Mouse (Mus musculus): ENCODE data around the gene Jaml.

The Jaml gene

GRCm38 (mm10) chr9:45077859-45078258 lies 1.1 kb upstream of the Jaml start:
- DNase-seq (ENCODE audit: low read depth, low spot score): no peak

- DNase-seq (ENCODE audit: low read depth, low spot score): no peak
Observed at GRCm38 (mm10) chr9:45083132-45083531, 4.1 kb downstream of the Jaml start.

GRCm38 (mm10) chr9:45084556-45084955 lies 5.6 kb downstream of the Jaml start:
- DNase-seq (ENCODE audit: low read depth, low spot score): no peak

- DNase-seq (ENCODE audit: low read depth, low spot score): no peak
Observed at GRCm38 (mm10) chr9:45085741-45086690, 7.0 kb downstream of the Jaml start.

GRCm38 (mm10) chr9:45088040-45088439 lies 9.1 kb downstream of the Jaml start:
- no peak for DNase-seq (ENCODE audit: low read depth, low spot score)

GRCm38 (mm10) chr9:45090811-45091210 lies 11.8 kb downstream of the Jaml start:
- no peak for DNase-seq (ENCODE audit: low read depth, low spot score)

- DNase-seq (ENCODE audit: low read depth, low spot score): no peak
Observed at GRCm38 (mm10) chr9:45092641-45093040, 13.7 kb downstream of the Jaml start.

GRCm38 (mm10) chr9:45095149-45095937 lies 16.4 kb downstream of the Jaml start:
- no peak for DNase-seq (ENCODE audit: low read depth, low spot score)

- DNase-seq (ENCODE audit: low read depth, low spot score): no peak
Observed at GRCm38 (mm10) chr9:45097877-45098276, 18.9 kb downstream of the Jaml start.

- DNase-seq (ENCODE audit: low read depth, low spot score): no peak
Observed at GRCm38 (mm10) chr9:45098426-45098825, 19.4 kb downstream of the Jaml start.

GRCm38 (mm10) chr9:45102528-45102927 lies 23.5 kb downstream of the Jaml start:
- no peak for DNase-seq (ENCODE audit: low read depth, low spot score)

GRCm38 (mm10) chr9:45103211-45103979 lies 24.4 kb downstream of the Jaml start:
- DNase-seq (ENCODE audit: low read depth, low spot score): no peak

GRCm38 (mm10) chr9:45105596-45106374 lies 26.8 kb downstream of the Jaml start:
- DNase-seq (ENCODE audit: low read depth, low spot score): no peak

GRCm38 (mm10) chr9:45115706-45116105 lies 36.7 kb downstream of the Jaml start:
- peak; percentile 76 for DNase-seq (ENCODE audit: low read depth, low spot score)

GRCm38 (mm10) chr9:45116819-45117218 lies 37.8 kb downstream of the Jaml start:
- DNase-seq (ENCODE audit: low read depth, low spot score): no peak

GRCm38 (mm10) chr9:45117741-45118431 lies 38.9 kb downstream of the Jaml start, which contains the start of gene Scn2b:
Gene Scn2b (plus strand): TSS chr9:45117782.
- DNase-seq (ENCODE audit: low read depth, low spot score): peak; percentile 48

GRCm38 (mm10) chr9:45118552-45118951 lies 39.6 kb downstream of the Jaml start:
- no peak for DNase-seq (ENCODE audit: low read depth, low spot score)

- no peak for DNase-seq (ENCODE audit: low read depth, low spot score)
Observed at GRCm38 (mm10) chr9:45119316-45119953, 40.5 kb downstream of the Jaml start.

- no peak for DNase-seq (ENCODE audit: low read depth, low spot score)
Observed at GRCm38 (mm10) chr9:45119954-45120530, 41.1 kb downstream of the Jaml start.
